Mouse (Mus musculus): ENCODE data around the gene Lpcat2. TPM values are rescaled to one million over a fixed set of nuclear protein-coding genes. Genes with fewer than 3 reads are reported as not detected.
"Not testable (repeated sequence)": the region's sequence is repeated elsewhere in the genome, so short reads cannot be mapped to it uniquely, and the experiment has no call there.

Gene Lpcat2
- total RNA-seq, 2 experiments from 2014 or later, result 7.2 to 11.3 TPM

GRCm38 (mm10) chr8:92853188-92853983, 1.8 kb upstream of the Lpcat2 start:
- no peak for DNase-seq (ENCODE audit: low spot score in 2 of 2)

- DNase-seq (ENCODE audit: low spot score in 2 of 2), result no peak
These were observed 466 bp upstream of the Lpcat2 start for GRCm38 (mm10) chr8:92854673-92855072.

GRCm38 (mm10) chr8:92856273-92856986, 1.3 kb downstream of the Lpcat2 start:
- DNase-seq (ENCODE audit: low spot score in 2 of 2), result no peak

GRCm38 (mm10) chr8:92858475-92859182, 3.5 kb downstream of the Lpcat2 start:
- no peak for DNase-seq (ENCODE audit: low spot score in 2 of 2)

- no peak for DNase-seq (ENCODE audit: low spot score in 2 of 2)
These were observed 6.8 kb downstream of the Lpcat2 start for GRCm38 (mm10) chr8:92861977-92862376.

GRCm38 (mm10) chr8:92870281-92870680, 15.1 kb downstream of the Lpcat2 start:
- no peak for DNase-seq (ENCODE audit: low spot score in 2 of 2)

GRCm38 (mm10) chr8:92872063-92872759, 17.1 kb downstream of the Lpcat2 start:
- DNase-seq (ENCODE audit: low spot score in 2 of 2), result no peak

- no peak for DNase-seq (ENCODE audit: low spot score in 2 of 2)
These were observed 20.7 kb downstream of the Lpcat2 start for GRCm38 (mm10) chr8:92875795-92876194.

- no peak for DNase-seq (ENCODE audit: low spot score in 2 of 2)
These were observed 26.1 kb downstream of the Lpcat2 start for GRCm38 (mm10) chr8:92881247-92881646.

- DNase-seq (ENCODE audit: low spot score in 2 of 2), result peak; percentile 6 to 7
These were observed 28.6 kb downstream of the Lpcat2 start for GRCm38 (mm10) chr8:92883771-92884170.

- DNase-seq (ENCODE audit: low spot score in 2 of 2), result not testable (repeated sequence)
These were observed 37.1 kb downstream of the Lpcat2 start for GRCm38 (mm10) chr8:92892216-92892615.

GRCm38 (mm10) chr8:92893870-92894269, 38.7 kb downstream of the Lpcat2 start:
- no peak for DNase-seq (ENCODE audit: low spot score in 2 of 2)

GRCm38 (mm10) chr8:92895053-92895452, 39.9 kb downstream of the Lpcat2 start:
- no peak for DNase-seq (ENCODE audit: low spot score in 2 of 2)

GRCm38 (mm10) chr8:92896056-92896455, 40.9 kb downstream of the Lpcat2 start:
- DNase-seq (ENCODE audit: low spot score in 2 of 2), result no peak

GRCm38 (mm10) chr8:92896611-92897010, 41.5 kb downstream of the Lpcat2 start:
- no peak for DNase-seq (ENCODE audit: low spot score in 2 of 2)

- DNase-seq (ENCODE audit: low spot score in 2 of 2), result no peak
These were observed 42.7 kb downstream of the Lpcat2 start for GRCm38 (mm10) chr8:92897794-92898193.

- DNase-seq (ENCODE audit: low spot score in 2 of 2), result no peak
These were observed 44.5 kb downstream of the Lpcat2 start for GRCm38 (mm10) chr8:92899590-92899989.

GRCm38 (mm10) chr8:92901107-92901506, 46.0 kb downstream of the Lpcat2 start, which contains the start of gene Capns2:
Capns2 (plus strand) TSS chr8:92901407.
- DNase-seq (ENCODE audit: low spot score in 2 of 2), result no peak

GRCm38 (mm10) chr8:92902981-92903380, 47.8 kb downstream of the Lpcat2 start:
- DNase-seq (ENCODE audit: low spot score in 2 of 2), result no peak

GRCm38 (mm10) chr8:92903488-92904135, 48.5 kb downstream of the Lpcat2 start:
- no peak for DNase-seq (ENCODE audit: low spot score in 2 of 2)

GRCm38 (mm10) chr8:92906553-92906952, 51.4 kb downstream of the Lpcat2 start:
- no peak for DNase-seq (ENCODE audit: low spot score in 2 of 2)
